Mouse (Mus musculus) kidney, postnatal 0 days (tissue): ENCODE data around the gene Asic3. TPM values are rescaled to one million over a fixed set of nuclear protein-coding genes. Genes with fewer than 3 reads are reported as not detected.

Experiments
- ATAC-seq: fragments of 200-750 bp; cut with Nextera tagmentation; replicated peaks from 2 replicates; pipeline ENCODE4 v1.8.0; 2017; ENCODE audit warnings: low read depth, moderate number of reproducible peaks, moderate TSS enrichment, moderate library complexity; ENCODE audit not compliant: low FRiP score
- DNase-seq: peaks from one replicate; pipeline ENCODE4 v3.0.0-alpha.2; 2016; ENCODE audit warnings: low spot score
- H3K27ac ChIP-seq: fragments of 300-500 bp; sonication (generic); 2 replicates; pipeline ENCODE4 v1.5.1; 2014; ENCODE audit warnings: mild to moderate bottlenecking
- H3K27me3 ChIP-seq: fragments of 300-500 bp; sonication (generic); 2 replicates; pipeline ENCODE4 v1.6.1; 2014; ENCODE audit warnings: low read length, mixed read lengths; ENCODE audit not compliant: insufficient read depth
- H3K36me3 ChIP-seq: fragments of 300-500 bp; sonication (generic); 2 replicates; pipeline ENCODE4 v1.6.1; 2014; ENCODE audit warnings: low read length, mixed read lengths; ENCODE audit not compliant: insufficient read depth
- H3K4me1 ChIP-seq: fragments of 300-500 bp; sonication (generic); replicated peaks from 2 replicates; pipeline ENCODE4 v1.6.1; 2014; ENCODE audit warnings: antibody characterized with exemption, low read length, mixed read lengths; ENCODE audit not compliant: insufficient read depth
- H3K4me2 ChIP-seq: fragments of 300-500 bp; sonication (generic); 2 replicates; pipeline ENCODE4 v1.6.1; 2014; ENCODE audit warnings: mild to moderate bottlenecking, low read length, moderate library complexity, mixed read lengths
- H3K4me3 ChIP-seq: fragments of 300-500 bp; sonication (generic); replicated peaks from 2 replicates; pipeline ENCODE4 v1.5.1; 2014; ENCODE audit warnings: low read depth, low read length
- H3K9ac ChIP-seq: fragments of 300-500 bp; sonication (generic); 2 replicates; pipeline ENCODE4 v1.6.1; 2014; ENCODE audit warnings: low read depth, low read length
- H3K9me3 ChIP-seq: fragments of 300-500 bp; sonication (generic); replicated peaks from 2 replicates; pipeline ENCODE4 v1.6.1; 2016; ENCODE audit warnings: low read length, inconsistent platforms, mixed read lengths
- CTCF ChIP-seq: IDR thresholded peaks from 2 replicates; pipeline ENCODE4 v1.5.1; 2016; ENCODE audit warnings: antibody characterized with exemption, low read depth, mild to moderate bottlenecking, moderate library complexity
- WGBS: fragments of 180-500 bp; shearing (Covaris S2); extraction: QIAGEN DNeasy Blood & Tissue Kit; methylation state at CpG from one replicate; pipeline ENCODE4 v1.1.7; 2014; 5-methylcytosine and 5-hydroxymethylcytosine counted together
- polyA plus RNA-seq: library from polyadenylated mRNA; unstranded; fragments of >200 nt; fragmentation: Nextera tagmentation; extraction: Ambion mirVana; gene quantifications from 2 replicates; pipeline ENCODE4 v1.2.1, GENCODE M21; 2015

Gene Asic3
- polyA plus RNA-seq, 1 experiment from 2014 or later = 0.46 TPM

GRCm38 (mm10) chr5:24409466-24409865 lies 3.7 kb upstream of the Asic3 start:
- 0 out of 2 replicates have a peak, but pooled peaks cover 22% of the 10 kb centered on the region for H3K36me3 ChIP-seq
- H3K9me3 ChIP-seq = no peaks in the 10 kb centered on the region
- H3K27me3 ChIP-seq = no peaks in the 10 kb centered on the region
- H3K4me2 ChIP-seq = no peak overlapping the region
- ATAC-seq (no peak), DNase-seq (no peak)
- TF ChIP-seq CTCF = no peak
- no peak overlapping the region for H3K4me3 ChIP-seq
- no peak overlapping the region for H3K9ac ChIP-seq
- WGBS = 72% methylated on average over 2 of the region's 2 CpGs
- H3K4me1 ChIP-seq = peaks cover 11% of the 10 kb centered on the region
- H3K27ac ChIP-seq = no peak overlapping the region

- Histone ChIP-seq H3K9me3 (no peaks in the 10 kb centered on the region), H3K27me3 (no peaks in the 10 kb centered on the region), H3K9ac (no peak overlapping the region), H3K36me3 (0 out of 2 replicates have a peak, but pooled peaks cover 8% of the 10 kb centered on the region), H3K4me3 (no peak overlapping the region), H3K4me2 (no peak overlapping the region), H3K4me1 (peaks cover 11% of the 10 kb centered on the region), H3K27ac (no peak overlapping the region)
- 85% methylated on average over 2 of the region's 2 CpGs for WGBS
- no peak for ATAC-seq
- no peak for TF ChIP-seq CTCF
- no peak for DNase-seq
Measured at GRCm38 (mm10) chr5:24412063-24412462, 1.1 kb upstream of the Asic3 start.

- WGBS = 64% methylated on average over 13 of the region's 13 CpGs
- Histone ChIP-seq H3K9ac (no peak overlapping the region), H3K27ac (no peak overlapping the region), H3K9me3 (no peaks in the 10 kb centered on the region), H3K36me3 (0 out of 2 replicates have a peak, but pooled peaks cover 4% of the 10 kb centered on the region), H3K4me3 (no peak overlapping the region), H3K27me3 (no peaks in the 10 kb centered on the region), H3K4me1 (peaks cover 11% of the 10 kb centered on the region), H3K4me2 (no peak overlapping the region)
- DNase-seq = no peak
- no peak for TF ChIP-seq CTCF
- ATAC-seq = no peak
Measured at GRCm38 (mm10) chr5:24413938-24414337, 746 bp downstream of the Asic3 start.

- no peak overlapping the region for H3K4me2 ChIP-seq
- under 1% methylated on average over 21 of the region's 21 CpGs for WGBS
Measured at GRCm38 (mm10) chr5:24416222-24416736, 3.1 kb downstream of the Asic3 start.

GRCm38 (mm10) chr5:24417587-24417986 lies 4.4 kb downstream of the Asic3 start:
- no peak for TF ChIP-seq CTCF
- no peak for DNase-seq
- no peak overlapping the region for H3K9ac ChIP-seq
- no peak overlapping the region for H3K27ac ChIP-seq
- no peak overlapping the region for H3K4me3 ChIP-seq
- H3K4me2 ChIP-seq = no peak overlapping the region
- peaks cover 11% of the 10 kb centered on the region for H3K4me1 ChIP-seq
- 0 out of 2 replicates have a peak, but pooled peaks cover 9% of the 10 kb centered on the region for H3K36me3 ChIP-seq
- H3K27me3 ChIP-seq = no peaks in the 10 kb centered on the region
- 88% methylated on average over 10 of the region's 10 CpGs for WGBS
- no peak for ATAC-seq
- no peaks in the 10 kb centered on the region for H3K9me3 ChIP-seq

More at GRCm38 (mm10) chr5:24416222-24416736, 3.1 kb downstream of the Asic3 start:
- peak; percentile 50 for ATAC-seq
- DNase-seq = peak; percentile 84
- TF ChIP-seq CTCF = peak; percentile 65
- Histone ChIP-seq H3K36me3 (0 out of 2 replicates have a peak, but pooled peaks cover 8% of the 10 kb centered on the region), H3K4me3 (no peak overlapping the region), H3K9me3 (no peaks in the 10 kb centered on the region), H3K27me3 (no peaks in the 10 kb centered on the region), H3K27ac (no peak overlapping the region), H3K9ac (no peak overlapping the region), H3K4me1 (peaks cover 11% of the 10 kb centered on the region)

GRCm38 (mm10) chr5:24420381-24420780 lies 7.2 kb downstream of the Asic3 start:
- 0 out of 2 replicates have a peak, but pooled peaks cover 9% of the 10 kb centered on the region for H3K36me3 ChIP-seq
- no peak overlapping the region for H3K9ac ChIP-seq
- no peak overlapping the region for H3K27ac ChIP-seq
- ATAC-seq = no peak
- no peaks in the 10 kb centered on the region for H3K9me3 ChIP-seq
- no peak for TF ChIP-seq CTCF
- H3K4me2 ChIP-seq = no peak overlapping the region
- H3K4me1 ChIP-seq = peaks cover 5% of the 10 kb centered on the region
- no peaks in the 10 kb centered on the region for H3K27me3 ChIP-seq
- H3K4me3 ChIP-seq = no peak overlapping the region
- DNase-seq = no peak
- WGBS = 92% methylated on average over 9 of the region's 9 CpGs
